Mouse (Mus musculus) hindbrain, embryonic 11.5 days (tissue): ENCODE measurements at regions not wholly inside any gene's neighbourhood (a gene's known extent, or its start where the extent isn't known, plus 50 kb on each side); places are given as distances from the start of the nearest gene placed in this dataset.
"Not testable (repeated sequence)": the region's sequence is repeated elsewhere in the genome, so short reads cannot be mapped to it uniquely, and the experiment has no call there.

Source experiments
- ATAC-seq: fragments of 200-750 bp; cut with Nextera tagmentation; 2 replicates; pipeline ENCODE4 v1.8.0; 2017; ENCODE audit warnings: mild to moderate bottlenecking, moderate TSS enrichment, moderate library complexity; ENCODE audit not compliant: low FRiP score
- DNase-seq: peaks from one replicate; pipeline ENCODE4 v3.0.0-alpha.2; 2015; ENCODE audit warnings: low spot score
- H3K27ac ChIP-seq: fragments of 300-500 bp; sonication (generic); 2 replicates; pipeline ENCODE4 v1.5.1; 2014; ENCODE audit warnings: mild to moderate bottlenecking, low read depth, low read length
- H3K27me3 ChIP-seq: fragments of 300-500 bp; sonication (generic); 2 replicates; pipeline ENCODE4 v1.6.1; 2014; ENCODE audit warnings: mild to moderate bottlenecking, low read length, moderate library complexity, mixed read lengths; ENCODE audit not compliant: control insufficient read depth, insufficient read depth
- H3K36me3 ChIP-seq: fragments of 300-500 bp; sonication (generic); 2 replicates; pipeline ENCODE4 v1.6.1; 2014; ENCODE audit warnings: mild to moderate bottlenecking, low read length, moderate library complexity, mixed read lengths; ENCODE audit not compliant: control insufficient read depth, insufficient read depth
- H3K4me1 ChIP-seq: fragments of 300-500 bp; sonication (generic); replicated peaks from 2 replicates; pipeline ENCODE4 v1.6.1; 2014; ENCODE audit warnings: low read length, mixed read lengths; ENCODE audit not compliant: control insufficient read depth, insufficient read depth
- H3K4me2 ChIP-seq: fragments of 300-500 bp; sonication (generic); replicated peaks from 2 replicates; pipeline ENCODE4 v1.6.1; 2014; ENCODE audit warnings: mild to moderate bottlenecking, low read depth, low read length
- H3K4me3 ChIP-seq: fragments of 300-500 bp; sonication (generic); 2 replicates; pipeline ENCODE4 v1.5.1; 2014; ENCODE audit warnings: low read depth, low read length
- H3K9ac ChIP-seq: fragments of 300-500 bp; sonication (generic); 2 replicates; pipeline ENCODE4 v1.6.1; 2014; ENCODE audit warnings: low read depth, low read length
- H3K9me3 ChIP-seq: fragments of 300-500 bp; sonication (generic); 2 replicates; pipeline ENCODE4 v1.6.1; 2016; ENCODE audit warnings: low read length; ENCODE audit not compliant: control insufficient read depth
- WGBS: fragments of 180-500 bp; shearing (Covaris S2); extraction: QIAGEN DNeasy Blood & Tissue Kit; methylation state at CpG from one replicate; pipeline ENCODE4 v1.1.7; 2014; 5-methylcytosine and 5-hydroxymethylcytosine counted together

GRCm38 (mm10) chr9:104407559-104408376 lies 70.2 kb upstream of the Acpp start:
- 15% methylated on average over 17 of the region's 18 CpGs for WGBS
- peaks cover 2% of the 10 kb centered on the region; the same call in 1 of the 2 replicates for H3K27me3 ChIP-seq
- 0 out of 2 replicates have a peak, but pooled peaks cover 2% of the 10 kb centered on the region for H3K4me1 ChIP-seq
- no peaks in the 10 kb centered on the region for H3K9me3 ChIP-seq
- H3K4me2 ChIP-seq: peak overlapping the region; percentile 55
- no peak overlapping the region for H3K27ac ChIP-seq
- no peak overlapping the region for H3K9ac ChIP-seq
- peak overlapping the region; percentile 21 for H3K4me3 ChIP-seq
- DNase-seq: peak; percentile 24
- peak; percentile 53; the same call in 1 of the 2 replicates for ATAC-seq
- no peaks in the 10 kb centered on the region for H3K36me3 ChIP-seq

DNA sequence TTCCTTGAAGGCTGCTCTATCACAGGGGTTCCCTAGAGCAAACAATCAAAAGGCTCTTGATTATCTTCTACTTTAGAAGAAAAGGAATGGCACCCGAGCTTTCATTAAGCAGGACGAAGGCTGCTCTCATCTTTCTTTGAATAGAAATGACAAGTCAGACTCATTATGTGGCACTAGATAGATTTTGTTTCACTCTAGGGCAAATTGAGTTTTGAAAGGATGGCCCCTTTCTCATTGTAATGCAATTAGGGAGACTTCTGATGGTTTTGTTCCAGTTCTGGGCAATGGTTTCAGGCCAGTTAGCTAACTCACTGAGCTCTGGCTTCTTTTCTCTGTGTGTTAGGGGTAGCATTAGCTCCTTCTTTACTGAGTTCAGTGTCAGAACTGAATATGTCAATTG lies 69.5 kb upstream of the Acpp start:
- ATAC-seq (no peak), DNase-seq (no peak)
- peaks cover 2% of the 10 kb centered on the region; the same call in 1 of the 2 replicates for H3K27me3 ChIP-seq
- H3K9me3 ChIP-seq: no peaks in the 10 kb centered on the region
- no peaks in the 10 kb centered on the region for H3K36me3 ChIP-seq
- H3K27ac ChIP-seq: no peak overlapping the region
- H3K4me1 ChIP-seq: 0 out of 2 replicates have a peak, but pooled peaks cover 2% of the 10 kb centered on the region
- WGBS: 47% methylated on average over 2 of the region's 2 CpGs
- no peak overlapping the region for H3K4me2 ChIP-seq
- no peak overlapping the region for H3K9ac ChIP-seq
- H3K4me3 ChIP-seq: no peak overlapping the region

GRCm38 (mm10) chr9:104406491-104406890 lies 68.9 kb upstream of the Acpp start:
- 0 out of 2 replicates have a peak, but pooled peaks cover 2% of the 10 kb centered on the region for H3K4me1 ChIP-seq
- H3K4me3 ChIP-seq: no peak overlapping the region
- no peak overlapping the region for H3K4me2 ChIP-seq
- H3K9me3 ChIP-seq: no peaks in the 10 kb centered on the region
- 78% methylated on average over 7 of the region's 7 CpGs for WGBS
- no peak for ATAC-seq
- H3K27ac ChIP-seq: no peak overlapping the region
- no peaks in the 10 kb centered on the region for H3K36me3 ChIP-seq
- H3K9ac ChIP-seq: no peak overlapping the region
- no peak for DNase-seq
- peaks cover 2% of the 10 kb centered on the region; the same call in 1 of the 2 replicates for H3K27me3 ChIP-seq

- WGBS: 55% methylated on average over 1 of the region's 1 CpGs
- Histone ChIP-seq H3K27ac (no peak overlapping the region), H3K36me3 (no peaks in the 10 kb centered on the region), H3K4me2 (no peak overlapping the region), H3K27me3 (peaks cover under 1% of the 10 kb centered on the region; the same call in 1 of the 2 replicates), H3K4me1 (no peaks in the 10 kb centered on the region), H3K4me3 (no peak overlapping the region), H3K9me3 (no peaks in the 10 kb centered on the region), H3K9ac (no peak overlapping the region)
- no peak for DNase-seq
- ATAC-seq: no peak
These were observed 66.3 kb upstream of the Acpp start for GRCm38 (mm10) chr9:104403863-104404262.

DNA sequence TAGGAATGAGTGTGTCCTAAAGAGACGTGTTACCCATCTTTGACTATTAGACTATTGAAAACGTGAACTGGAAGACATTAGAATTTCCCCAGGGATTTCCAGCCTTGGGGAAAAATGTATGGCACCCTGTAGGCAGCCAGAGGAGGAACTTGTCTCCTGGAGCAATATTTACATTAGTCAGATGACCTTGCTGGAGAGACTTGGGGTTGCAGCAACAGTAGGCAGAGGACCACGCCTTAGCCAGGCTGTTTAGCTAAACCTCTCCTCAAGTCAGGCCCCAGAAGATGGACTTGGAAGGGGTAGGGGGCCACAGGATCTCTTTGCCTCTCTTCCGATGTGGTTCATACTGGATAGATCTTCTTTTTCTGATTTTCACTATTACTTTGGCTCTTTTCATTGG lies 64.1 kb upstream of the Acpp start:
- H3K27ac ChIP-seq: no peak overlapping the region
- ATAC-seq: no peak
- no peaks in the 10 kb centered on the region for H3K27me3 ChIP-seq
- WGBS: 86% methylated on average over 4 of the region's 4 CpGs
- H3K36me3 ChIP-seq: no peaks in the 10 kb centered on the region
- H3K4me1 ChIP-seq: no peaks in the 10 kb centered on the region
- no peak for DNase-seq
- no peak overlapping the region for H3K9ac ChIP-seq
- H3K9me3 ChIP-seq: no peaks in the 10 kb centered on the region
- no peak overlapping the region for H3K4me3 ChIP-seq
- no peak overlapping the region for H3K4me2 ChIP-seq

- no peaks in the 10 kb centered on the region for H3K9me3 ChIP-seq
- ATAC-seq (no peak), DNase-seq (no peak)
- no peak overlapping the region for H3K4me3 ChIP-seq
- H3K36me3 ChIP-seq: no peaks in the 10 kb centered on the region
- no peaks in the 10 kb centered on the region for H3K4me1 ChIP-seq
- no peak overlapping the region for H3K9ac ChIP-seq
- WGBS: 85% methylated on average over 1 of the region's 1 CpGs
- H3K27me3 ChIP-seq: no peaks in the 10 kb centered on the region
- no peak overlapping the region for H3K4me2 ChIP-seq
- no peak overlapping the region for H3K27ac ChIP-seq
These were observed 62.4 kb upstream of the Acpp start for GRCm38 (mm10) chr9:104399927-104400326.

GRCm38 (mm10) chr9:104398484-104398883 lies 60.9 kb upstream of the Acpp start:
- WGBS: 81% methylated on average over 4 of the region's 4 CpGs
- H3K4me2 ChIP-seq, H3K36me3 ChIP-seq, ATAC-seq, H3K27ac ChIP-seq, DNase-seq, H3K9ac ChIP-seq, H3K9me3 ChIP-seq, H3K4me1 ChIP-seq, H3K4me3 ChIP-seq, H3K27me3 ChIP-seq: not testable (repeated sequence)

- Histone ChIP-seq H3K27me3 (no peaks in the 10 kb centered on the region), H3K27ac (no peak overlapping the region), H3K9me3 (no peaks in the 10 kb centered on the region), H3K4me1 (no peaks in the 10 kb centered on the region), H3K4me2 (no peak overlapping the region), H3K9ac (no peak overlapping the region), H3K4me3 (no peak overlapping the region), H3K36me3 (no peaks in the 10 kb centered on the region)
- DNase-seq: no peak
- no peak for ATAC-seq
- 93% methylated on average over 7 of the region's 7 CpGs for WGBS
These were observed 50.3 kb upstream of the Acpp start for GRCm38 (mm10) chr9:104387805-104388204.
